ENCODE assay signal across 8 mouse cellular contexts in genomic region chrX:151521786-151522522, GRCm38 (mm10). TPM values are rescaled to one million over a fixed set of nuclear protein-coding genes. Genes with fewer than 3 reads are reported as not detected.
A peak's percentile ranks its signal among the peaks of the same experiment; 100 is the strongest.
DNase-seq lines count a peak whose midpoint lies in the region; ATAC-seq lines count a peak whose summit lies in the region.

No protein-coding gene starts in this region.

- ATAC-seq in embryonic facial prominence, embryonic 12.5 days (ENCODE audit: insufficient number of reproducible peaks, insufficient read depth, low FRiP score, low TSS enrichment): no peak
- peak; percentile 23 for ATAC-seq in megakaryocyte, adult 5-6 weeks (ENCODE audit: poor library complexity, severe bottlenecking)
- ATAC-seq in stomach, embryonic 16.5 days (ENCODE audit: insufficient read depth, low FRiP score): no peak

- intact Hi-C loops in heart, postnatal 10 days (cut with DNase I): loop anchor here (5.0 to 10.0 kb wide), 3 partner anchors 180 to 493 kb away; partner anchors contain the start of genes Fam120c, Huwe1, Ribc1 and Smc1a
- intact Hi-C loops in left cerebral cortex, postnatal 14 days (cut with DNase I): loop anchor here (5.0 kb wide), 1 partner anchor 280 kb away; the partner anchor contains the start of gene Huwe1

- peak; percentile 2 to 10 for DNase-seq in frontal cortex, postnatal 36 days (ENCODE audit: low spot score in 2 of 2)
- no peak for DNase-seq in frontal cortex, postnatal 10 days (ENCODE audit: low spot score in 2 of 2)
- DNase-seq in adrenal gland, adult 2 months: peak; percentile 50
- peak; percentile 19 to 21 for DNase-seq in heart, postnatal 10 days
- DNase-seq in left cerebral cortex, postnatal 14 days (ENCODE audit: low spot score in 2 of 2): peak; percentile 2 to 9

- H3K4me2 ChIP-seq in embryonic facial prominence, embryonic 12.5 days (replicated peaks): peak overlapping the region; percentile 59
- peak overlapping the region; percentile 63 for H3K4me2 ChIP-seq in stomach, embryonic 16.5 days (ENCODE audit: low read depth, low read length)

- peak overlapping the region; percentile 52 for H3K4me3 ChIP-seq in embryonic facial prominence, embryonic 12.5 days
- H3K4me3 ChIP-seq in stomach, embryonic 16.5 days (replicated peaks; ENCODE audit: low read length): peak overlapping the region; percentile 65

- 24% methylated on average over 25 of the region's 25 CpGs for WGBS in embryonic facial prominence, embryonic 12.5 days
- WGBS in stomach, embryonic 16.5 days: 16% methylated on average over 25 of the region's 25 CpGs

- peak overlapping the region; percentile 95; the same call in 1 of the 2 replicates for H3K27ac ChIP-seq in embryonic facial prominence, embryonic 12.5 days
- peak overlapping the region; percentile 99 for H3K27ac ChIP-seq in stomach, embryonic 16.5 days (ENCODE audit: low read length)

- H3K4me1 ChIP-seq in embryonic facial prominence, embryonic 12.5 days: no peaks in the 10 kb centered on the region
- no peaks in the 10 kb centered on the region for H3K4me1 ChIP-seq in stomach, embryonic 16.5 days (ENCODE audit: control insufficient read depth, insufficient read depth, low read length)

- H3K9ac ChIP-seq in embryonic facial prominence, embryonic 12.5 days: peak overlapping the region; percentile 61
- H3K9ac ChIP-seq in stomach, embryonic 16.5 days (ENCODE audit: low read length): peak overlapping the region; percentile 84

- H3K27me3 ChIP-seq in embryonic facial prominence, embryonic 12.5 days: 0 out of 2 replicates have a peak, but pooled peaks cover 8% of the 10 kb centered on the region
- no peaks in the 10 kb centered on the region for H3K27me3 ChIP-seq in stomach, embryonic 16.5 days (ENCODE audit: control insufficient read depth, insufficient read depth, low read length)

- no peaks in the 10 kb centered on the region for H3K36me3 ChIP-seq in embryonic facial prominence, embryonic 12.5 days
- H3K36me3 ChIP-seq in stomach, embryonic 16.5 days (ENCODE audit: control insufficient read depth, insufficient read depth, low read length): no peaks in the 10 kb centered on the region

- no peaks in the 10 kb centered on the region for H3K9me3 ChIP-seq in embryonic facial prominence, embryonic 12.5 days
- H3K9me3 ChIP-seq in stomach, embryonic 16.5 days (replicated peaks; ENCODE audit: control insufficient read depth, low read length): no peaks in the 10 kb centered on the region

RNA-seq across cellular contexts. Expression of gene Phf8, which starts 1.5 kb away (rescaled TPM):
- 10 to 100 TPM; 20.6 to 27.1 TPM for total RNA-seq in adrenal gland, adult 2 months (2021)
- polyA plus RNA-seq in adrenal gland, adult 2 months (2012; rRNA removed): 4.4 and 4.7 TPM in 2 replicates
- polyA plus RNA-seq in embryonic facial prominence, embryonic 12.5 days (2016; fragmentation: Nextera tagmentation; extraction: Ambion mirVana): 18.2 and 20.0 TPM in 2 replicates
- 10 to 100 TPM; 17.7 to 23.2 TPM for total RNA-seq in heart, postnatal 10 days (2021)
- total RNA-seq in left cerebral cortex, postnatal 14 days (2021): 10 to 100 TPM; 29.8 to 36.7 TPM
- 42.6 and 45.3 TPM in 2 replicates for total RNA-seq in megakaryocyte, adult 5-6 weeks (2015)
- total RNA-seq in megakaryocyte, adult 5-6 weeks (2017): 27.1 and 33.6 TPM in 2 replicates
- 15.7 and 19.5 TPM in 2 replicates for polyA plus RNA-seq in stomach, embryonic 16.5 days (2015; fragmentation: Nextera tagmentation; extraction: Ambion mirVana)

Comparison
In these comparisons a context has a peak if more than half of its experiments do, and no peak if none do; other contexts are left out.
1. DNase-seq: peak in frontal cortex, postnatal 36 days (2 of 2), adrenal gland, adult 2 months (single experiment), heart, postnatal 10 days (2 of 2) and left cerebral cortex, postnatal 14 days (2 of 2); none in frontal cortex, postnatal 10 days (0 of 2).